Mouse (Mus musculus) myocyte (in vitro differentiated cells): Measurements from ENCODE around the gene Grin2a.

Source experiments
- CEBPB ChIP-seq: IDR thresholded peaks from 2 replicates; pipeline ENCODE4 v1.6.1; 2011; ENCODE audit warnings: mild to moderate bottlenecking, moderate library complexity; ENCODE audit not compliant: poor library complexity, insufficient read depth, severe bottlenecking
- E2F4 ChIP-seq: IDR thresholded peaks from one replicate; pipeline ENCODE4 v1.6.1; 2011; ENCODE audit warnings: mild to moderate bottlenecking, control low read depth, moderate library complexity; ENCODE audit not compliant: insufficient read depth
- MAX ChIP-seq: IDR thresholded peaks from one replicate; pipeline ENCODE4 v1.6.1; 2011; ENCODE audit warnings: low read depth, mild to moderate bottlenecking, control low read depth
- MYOG ChIP-seq, 3 experiments: IDR thresholded peaks; one replicate each; pipeline ENCODE4 v1.6.1; 2011; ENCODE audit warnings: control low read depth in 2 of 3, low read depth in 2 of 3, mild to moderate bottlenecking in 2 of 3; ENCODE audit not compliant: insufficient read length in 2 of 3, control insufficient read depth in 1 of 3, insufficient read depth in 1 of 3
- POLR2A ChIP-seq: IDR thresholded peaks from one replicate; pipeline ENCODE4 v1.6.1; 2011; ENCODE audit warnings: low read depth, mild to moderate bottlenecking, control low read depth, moderate library complexity; ENCODE audit not compliant: insufficient read length
- POLR2AphosphoS2 ChIP-seq: IDR thresholded peaks from one replicate; pipeline ENCODE4 v1.6.1; 2011; ENCODE audit warnings: low read depth, control low read depth; ENCODE audit not compliant: insufficient read length
- TCF12 ChIP-seq: IDR thresholded peaks from one replicate; pipeline ENCODE4 v1.6.1; 2011; ENCODE audit warnings: mild to moderate bottlenecking, control low read depth; ENCODE audit not compliant: poor library complexity, insufficient read depth, severe bottlenecking
- USF1 ChIP-seq: IDR thresholded peaks from one replicate; pipeline ENCODE4 v1.6.1; 2011; ENCODE audit warnings: low read depth, mild to moderate bottlenecking, control low read depth, moderate library complexity

- TF ChIP-seq POLR2A (no peak), CEBPB (no peak), MAX (no peak), USF1 (no peak), E2F4 (no peak), MYOG (IDR thresholded peaks at IDR 0.05; ENCODE audit: control insufficient read depth in 1 of 3, insufficient read depth in 1 of 3, insufficient read length in 2 of 3, low read depth in 2 of 3) (no peak), POLR2AphosphoS2 (no peak), TCF12 (no peak)
Observed at GRCm38 (mm10) chr16:9670750-9671161, 324.6 kb downstream of the Grin2a start.
